29 mouse cellular contexts compared by ENCODE assay signal in genomic region chr15:25492161-25492746, GRCm38 (mm10).
A peak's percentile ranks its signal among the peaks of the same experiment; 100 is the strongest.
DNase-seq lines count a peak whose midpoint lies in the region; ATAC-seq and TF ChIP-seq lines count a peak whose summit lies in the region.
"Had no signal": no experiment of that assay in that cellular context is flagged by ENCODE, and none has a peak within 500 bp of the region (broad histone marks: within the 10 kb centered on the region; RNA-seq: fewer than 3 reads in every experiment).

No protein-coding gene starts in this region.

- H3K9ac ChIP-seq in forebrain, embryonic 13.5 days = no peak overlapping the region
- no peak overlapping the region for H3K9ac ChIP-seq in forebrain, embryonic 11.5 days (ENCODE audit: low read length)
- H3K9ac ChIP-seq in midbrain, embryonic 13.5 days (replicated peaks) = no peak overlapping the region
- no peak overlapping the region for H3K9ac ChIP-seq in midbrain, postnatal 0 days (replicated peaks; ENCODE audit: low read length, poor library complexity, severe bottlenecking)
- H3K9ac ChIP-seq in midbrain, embryonic 15.5 days = no peak overlapping the region
- H3K9ac ChIP-seq: embryonic facial prominence, embryonic 15.5 days; hindbrain, embryonic 13.5 days; liver, embryonic 15.5 days; lung, embryonic 14.5 days; midbrain, embryonic 12.5 days had no signal

- no peaks in the 10 kb centered on the region for H3K4me1 ChIP-seq in forebrain, embryonic 13.5 days
- H3K4me1 ChIP-seq in forebrain, embryonic 11.5 days (replicated peaks; ENCODE audit: control insufficient read depth, insufficient read depth, low read length) = no peaks in the 10 kb centered on the region
- H3K4me1 ChIP-seq in midbrain, embryonic 13.5 days (replicated peaks) = no peaks in the 10 kb centered on the region
- H3K4me1 ChIP-seq in midbrain, postnatal 0 days (ENCODE audit: insufficient read depth, low read length) = no peaks in the 10 kb centered on the region
- H3K4me1 ChIP-seq in midbrain, embryonic 15.5 days = no peaks in the 10 kb centered on the region
- H3K4me1 ChIP-seq: embryonic facial prominence, embryonic 15.5 days; hindbrain, embryonic 13.5 days; liver, embryonic 15.5 days; midbrain, embryonic 12.5 days had no signal

- H3K27ac ChIP-seq in forebrain, embryonic 13.5 days = no peak overlapping the region
- no peak overlapping the region for H3K27ac ChIP-seq in forebrain, embryonic 11.5 days (ENCODE audit: low read depth, low read length)
- no peak overlapping the region for H3K27ac ChIP-seq in midbrain, embryonic 13.5 days
- H3K27ac ChIP-seq in midbrain, postnatal 0 days (ENCODE audit: low read depth, low read length) = no peak overlapping the region
- H3K27ac ChIP-seq in midbrain, embryonic 15.5 days = no peak overlapping the region
- H3K27ac ChIP-seq: embryonic facial prominence, embryonic 15.5 days; hindbrain, embryonic 13.5 days; kidney, postnatal 0 days; liver, embryonic 15.5 days had no signal

- TF ChIP-seq CTCF in midbrain, postnatal 0 days (IDR thresholded peaks at IDR 0.05) = no peak

- H3K27me3 ChIP-seq in forebrain, embryonic 13.5 days = peaks cover 97% of the 10 kb centered on the region
- H3K27me3 ChIP-seq in forebrain, embryonic 11.5 days (ENCODE audit: control insufficient read depth, insufficient read depth, low read length) = peaks cover 42% of the 10 kb centered on the region
- H3K27me3 ChIP-seq in midbrain, embryonic 13.5 days = peaks cover 12% of the 10 kb centered on the region
- H3K27me3 ChIP-seq in midbrain, postnatal 0 days (ENCODE audit: insufficient read depth, low read length) = no peaks in the 10 kb centered on the region
- H3K27me3 ChIP-seq in midbrain, embryonic 15.5 days (replicated peaks) = 0 out of 2 replicates have a peak, but pooled peaks cover 4% of the 10 kb centered on the region
- H3K27me3 ChIP-seq: embryonic facial prominence, embryonic 15.5 days; liver, embryonic 15.5 days had no signal

- H3K9me3 ChIP-seq in forebrain, embryonic 13.5 days (replicated peaks) = peaks cover 3% of the 10 kb centered on the region; the same call in 1 of the 2 replicates
- H3K9me3 ChIP-seq in forebrain, embryonic 11.5 days (ENCODE audit: control insufficient read depth, low read length) = no peaks in the 10 kb centered on the region
- no peaks in the 10 kb centered on the region for H3K9me3 ChIP-seq in midbrain, embryonic 13.5 days
- no peaks in the 10 kb centered on the region for H3K9me3 ChIP-seq in midbrain, postnatal 0 days (ENCODE audit: low read length)
- H3K9me3 ChIP-seq in midbrain, embryonic 15.5 days = no peaks in the 10 kb centered on the region
- H3K9me3 ChIP-seq: embryonic facial prominence, embryonic 15.5 days; hindbrain, embryonic 13.5 days; liver, embryonic 15.5 days; midbrain, embryonic 12.5 days had no signal

- no peak for DNase-seq in forebrain, embryonic 11.5 days (ENCODE audit: low spot score)
- DNase-seq in midbrain, postnatal 0 days (ENCODE audit: low spot score) = no peak
- no peak for DNase-seq in heart, adult 11 months
- DNase-seq in c-Kit-positive CD71-positive TER-119-positive erythroid progenitor cells, embryonic 14.5 days (ENCODE audit: low spot score) = no peak
- DNase-seq: adrenal gland, adult 8-10 months; cerebellum, adult 11-12 months; cerebellum, postnatal 10 days; gastrocnemius, postnatal 25 days; heart, adult 18-20 months; heart, postnatal 4 days; kidney, adult 8-10 months; kidney, postnatal 4 days; lung, embryonic 14.5 days; lung, postnatal 14 days; right cerebral cortex, adult 18-20 months; spleen, adult 18-20 months; thymus, adult 18-20 months; thymus, postnatal 25 days had no signal

- peak; percentile 70 for ATAC-seq in forebrain, embryonic 13.5 days
- ATAC-seq in forebrain, embryonic 11.5 days (replicated peaks; ENCODE audit: low FRiP score) = no peak
- peak; percentile 82 for ATAC-seq in midbrain, embryonic 13.5 days
- no peak for ATAC-seq in midbrain, postnatal 0 days (ENCODE audit: low FRiP score)
- peak; percentile 86 for ATAC-seq in midbrain, embryonic 15.5 days (replicated peaks)
- ATAC-seq: intestine, embryonic 16.5 days had no signal

- no peaks in the 10 kb centered on the region for H3K36me3 ChIP-seq in forebrain, embryonic 13.5 days (ENCODE audit: poor library complexity, severe bottlenecking)
- no peaks in the 10 kb centered on the region for H3K36me3 ChIP-seq in forebrain, embryonic 11.5 days (ENCODE audit: control insufficient read depth, insufficient read depth, low read length)
- H3K36me3 ChIP-seq in midbrain, embryonic 13.5 days = no peaks in the 10 kb centered on the region
- no peaks in the 10 kb centered on the region for H3K36me3 ChIP-seq in midbrain, postnatal 0 days (ENCODE audit: insufficient read depth, low read length)
- H3K36me3 ChIP-seq in midbrain, embryonic 15.5 days (replicated peaks) = no peaks in the 10 kb centered on the region
- H3K36me3 ChIP-seq: embryonic facial prominence, embryonic 15.5 days; G1E; hindbrain, embryonic 13.5 days; liver, embryonic 15.5 days; midbrain, embryonic 12.5 days had no signal

- H3K4me3 ChIP-seq in forebrain, embryonic 13.5 days = no peak overlapping the region
- H3K4me3 ChIP-seq in forebrain, embryonic 11.5 days (ENCODE audit: low read depth, low read length) = no peak overlapping the region
- H3K4me3 ChIP-seq in midbrain, embryonic 13.5 days (replicated peaks) = no peak overlapping the region
- H3K4me3 ChIP-seq in midbrain, postnatal 0 days (ENCODE audit: low read depth, low read length) = no peak overlapping the region
- no peak overlapping the region for H3K4me3 ChIP-seq in midbrain, embryonic 15.5 days
- H3K4me3 ChIP-seq: embryonic facial prominence, embryonic 15.5 days; hindbrain, embryonic 13.5 days; liver, embryonic 15.5 days; midbrain, embryonic 12.5 days had no signal

- WGBS in forebrain, embryonic 13.5 days = 50% methylated on average over 5 of the region's 5 CpGs
- 64% methylated on average over 5 of the region's 5 CpGs for WGBS in forebrain, embryonic 11.5 days
- 54% methylated on average over 5 of the region's 5 CpGs for WGBS in midbrain, embryonic 13.5 days
- 50% methylated on average over 5 of the region's 5 CpGs for WGBS in midbrain, postnatal 0 days
- WGBS in midbrain, embryonic 15.5 days = 57% methylated on average over 5 of the region's 5 CpGs

- no peak overlapping the region for H3K4me2 ChIP-seq in forebrain, embryonic 13.5 days
- no peak overlapping the region for H3K4me2 ChIP-seq in forebrain, embryonic 11.5 days (ENCODE audit: low read depth, low read length, severe bottlenecking)
- no peak overlapping the region for H3K4me2 ChIP-seq in midbrain, embryonic 13.5 days (replicated peaks)
- no peak overlapping the region for H3K4me2 ChIP-seq in midbrain, postnatal 0 days (ENCODE audit: low read depth, low read length, poor library complexity, severe bottlenecking)
- no peak overlapping the region for H3K4me2 ChIP-seq in midbrain, embryonic 15.5 days
- H3K4me2 ChIP-seq: embryonic facial prominence, embryonic 15.5 days; heart, embryonic 11.5 days; hindbrain, embryonic 13.5 days; liver, embryonic 15.5 days; lung, embryonic 14.5 days; midbrain, embryonic 12.5 days had no signal

Comparison
In these comparisons a context has a peak if more than half of its experiments do, and no peak if none do; other contexts are left out.
1. ATAC-seq: peak in forebrain, embryonic 13.5 days (single experiment), midbrain, embryonic 13.5 days (single experiment) and midbrain, embryonic 15.5 days (single experiment); none in forebrain, embryonic 11.5 days (single experiment) and midbrain, postnatal 0 days (single experiment).